Mouse (Mus musculus) natural killer cell, adult 2 months (primary cell): ENCODE measurements around the gene Mmrn1.
"Not testable (repeated sequence)": the region's sequence is repeated elsewhere in the genome, so short reads cannot be mapped to it uniquely, and the experiment has no call there.

Experiments
- DNase-seq, 2 experiments: peaks; one replicate each; pipeline ENCODE4 v3.0.0; 2022; ENCODE audit warnings: low spot score in 2 of 2

The Mmrn1 gene

DNA sequence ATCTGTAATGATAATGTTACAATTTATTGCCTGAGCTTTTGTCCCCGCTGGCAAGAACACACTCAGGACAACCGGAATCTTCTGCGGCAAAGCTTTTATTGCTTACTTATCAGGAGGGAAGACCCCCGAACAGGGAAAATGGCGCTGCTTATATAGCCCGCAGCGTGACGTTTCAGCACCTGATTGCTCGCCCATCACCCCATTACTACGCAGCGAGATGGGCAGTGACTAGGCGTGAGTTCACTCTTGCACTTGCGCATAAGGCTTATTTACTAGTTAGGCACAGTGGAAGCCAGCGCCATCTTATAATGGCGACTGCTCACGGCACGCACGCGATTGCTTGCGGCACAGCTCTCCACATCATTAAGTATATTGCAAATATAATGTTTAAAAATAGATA is at the start of gene Mmrn1:
Gene Mmrn1, plus strand, starts transcription at position 301 of the 400 bp plus-strand sequence.
- DNase-seq = not testable (repeated sequence)

DNA sequence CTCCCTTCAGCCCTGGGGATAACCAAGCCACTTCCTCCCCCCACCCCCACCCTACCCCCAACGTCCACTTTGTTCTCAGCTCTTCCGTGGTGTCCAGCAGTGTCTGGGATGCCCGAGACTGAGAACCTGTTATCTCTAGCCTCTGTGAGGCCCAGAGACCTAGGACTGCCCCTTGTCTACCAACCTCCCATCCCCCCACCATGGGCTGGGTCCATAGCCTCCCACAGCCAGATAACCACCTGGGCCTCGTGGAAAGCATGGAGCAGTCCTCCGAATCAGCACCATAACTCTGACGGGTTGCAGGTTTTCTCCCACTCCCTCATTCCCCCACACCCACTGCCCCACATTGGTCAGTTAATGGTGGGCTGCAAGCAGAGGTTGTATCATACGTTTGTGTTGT is 44.4 kb upstream of the Mmrn1 start:
- no peak for DNase-seq

DNA sequence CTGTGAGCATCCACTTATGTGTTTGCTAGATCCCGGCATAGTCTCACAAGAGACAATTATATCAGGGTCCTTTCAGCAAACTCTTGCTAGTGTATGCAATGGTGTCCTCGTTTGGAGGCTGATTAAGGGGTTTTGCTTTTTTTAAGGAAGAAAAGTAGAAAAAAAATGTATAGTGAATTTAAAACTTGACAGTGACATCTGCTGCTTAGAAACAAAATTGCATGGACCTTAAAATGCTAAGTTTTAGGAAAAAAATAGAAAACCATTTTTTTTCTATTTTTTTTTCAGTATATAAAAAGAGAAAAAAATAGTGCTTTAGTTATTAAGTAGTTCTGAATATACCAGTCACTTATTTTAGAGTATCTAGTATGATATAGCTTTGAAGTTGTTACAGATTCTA is 43.2 kb upstream of the Mmrn1 start:
- DNase-seq = no peak

DNA sequence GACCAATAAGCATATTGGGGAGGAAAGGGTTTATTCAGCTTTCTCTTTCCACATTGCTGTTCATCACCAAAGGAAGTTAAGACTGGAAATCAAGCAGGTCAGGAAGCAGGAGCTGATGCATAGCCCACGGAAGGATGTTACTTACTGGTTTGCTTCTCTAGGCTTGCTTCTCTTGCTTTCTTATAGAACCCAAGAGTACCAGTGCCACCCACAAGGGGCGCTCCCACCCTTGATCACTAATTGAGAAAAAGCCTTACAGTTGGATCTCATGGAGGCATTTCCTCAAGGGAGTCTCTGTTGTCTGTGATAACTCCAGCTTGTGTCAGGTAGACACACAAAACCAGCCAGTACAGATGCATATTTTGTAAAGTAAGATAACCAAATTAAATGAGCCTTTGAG is 17.5 kb upstream of the Mmrn1 start:
- no peak for DNase-seq

DNA sequence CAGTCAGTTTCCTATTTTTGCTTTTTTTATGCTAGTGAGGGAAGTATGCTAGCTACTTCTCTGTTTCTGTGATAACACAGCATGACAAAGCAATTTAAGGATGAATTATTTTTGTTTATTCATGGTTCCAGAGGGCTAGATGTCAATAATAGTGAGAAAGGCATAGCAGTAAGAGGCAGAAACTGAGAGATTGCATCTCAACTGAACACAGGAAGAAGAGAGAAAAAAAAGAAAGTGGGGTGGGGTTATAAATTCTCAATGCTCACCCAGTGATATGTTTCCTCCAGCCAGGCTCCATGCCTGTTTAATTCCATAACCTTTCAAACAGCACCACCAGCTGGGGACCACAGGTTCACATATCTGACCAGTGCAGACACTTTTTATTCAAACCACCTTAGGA is 6.6 kb downstream of the Mmrn1 start:
- no peak for DNase-seq

DNA sequence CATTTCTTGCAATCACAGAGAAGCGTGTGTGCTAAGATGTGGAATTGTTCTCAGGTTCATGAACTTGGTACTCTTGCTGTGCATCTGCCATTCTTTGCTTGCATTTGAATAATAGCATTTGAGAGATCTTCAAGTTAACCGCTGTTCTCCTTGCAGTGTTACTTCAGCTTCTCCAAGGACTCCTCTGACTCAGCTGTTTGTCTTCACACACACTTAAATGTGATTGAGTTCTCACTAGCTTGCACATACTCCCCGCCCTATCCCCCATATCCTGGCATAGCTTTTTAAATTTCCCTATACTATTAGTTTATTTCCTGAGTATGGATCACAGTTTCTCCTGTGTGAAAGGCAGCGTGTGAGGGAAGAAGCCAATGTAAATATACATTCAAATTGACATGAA is 10.1 kb downstream of the Mmrn1 start:
- no peak for DNase-seq

DNA sequence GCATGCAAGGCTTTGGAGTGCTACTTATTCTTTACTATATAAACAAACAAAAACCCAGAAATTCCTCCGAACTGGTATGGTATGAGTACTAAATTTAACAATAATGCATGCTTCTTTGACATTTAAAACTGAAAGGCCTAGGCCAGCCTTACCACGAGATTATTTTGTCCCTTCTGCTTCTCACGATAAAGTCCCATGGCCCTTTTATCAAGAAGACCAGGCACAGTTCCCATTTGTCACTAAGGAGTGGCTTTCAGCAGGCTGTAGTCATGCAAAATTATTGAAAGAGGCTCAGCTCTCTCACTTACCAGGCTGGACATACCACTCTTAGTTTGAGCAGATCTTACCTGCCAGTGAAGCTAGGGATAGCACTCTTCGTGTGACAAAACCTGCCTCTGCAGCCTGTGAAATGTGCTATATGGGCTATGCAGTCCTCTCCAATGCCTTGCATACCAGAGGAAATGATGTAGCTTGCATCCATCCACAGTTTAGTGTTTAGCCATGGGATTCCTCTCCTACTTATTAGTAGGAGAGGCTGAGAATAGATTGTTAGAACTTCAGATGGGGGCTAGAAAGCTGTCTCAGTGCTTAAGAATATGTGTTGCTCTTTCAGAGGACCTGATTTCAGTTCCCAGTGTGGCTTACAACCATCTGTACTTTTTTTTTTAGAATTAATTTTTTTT is 10.8 kb downstream of the Mmrn1 start:
- no peak for DNase-seq

DNA sequence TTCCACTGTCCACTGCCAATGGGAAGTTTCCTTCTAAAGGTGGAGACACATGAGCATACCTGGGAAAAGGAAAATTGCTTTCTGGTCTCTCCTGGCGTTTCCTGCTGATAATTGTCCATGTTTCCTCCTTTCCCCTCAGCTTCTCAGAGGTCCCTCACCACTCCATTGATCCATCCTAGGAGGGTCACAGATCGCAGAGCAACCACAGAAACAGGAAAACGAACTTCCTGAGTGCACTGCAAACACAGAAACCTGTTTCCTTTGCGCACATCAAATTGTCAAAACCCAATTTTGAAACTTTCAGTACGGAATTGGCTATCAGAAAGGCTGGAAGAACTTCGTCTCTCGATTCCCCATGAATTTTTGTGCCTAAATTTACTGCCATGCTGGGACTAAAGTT is 19.4 kb downstream of the Mmrn1 start:
- no peak for DNase-seq

DNA sequence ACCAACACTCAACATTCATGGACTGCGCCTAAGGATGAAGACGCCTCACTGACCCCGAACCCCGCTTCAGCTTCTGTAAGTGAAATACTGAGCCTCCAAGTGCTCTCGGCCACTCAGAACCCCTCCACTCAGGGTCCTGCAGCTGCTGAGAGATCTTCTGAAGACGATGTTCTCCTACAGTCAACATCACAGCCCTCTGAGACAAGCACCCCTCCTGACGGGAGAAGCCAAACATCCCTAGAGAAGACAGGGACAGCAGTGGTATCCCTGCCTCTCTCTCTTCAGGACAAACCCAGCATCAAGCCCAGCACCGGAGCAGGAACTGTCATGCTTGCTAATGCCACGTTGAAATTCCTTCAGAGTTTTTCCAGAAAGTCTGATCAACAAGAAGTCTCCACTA is 19.8 kb downstream of the Mmrn1 start:
- no peak for DNase-seq

DNA sequence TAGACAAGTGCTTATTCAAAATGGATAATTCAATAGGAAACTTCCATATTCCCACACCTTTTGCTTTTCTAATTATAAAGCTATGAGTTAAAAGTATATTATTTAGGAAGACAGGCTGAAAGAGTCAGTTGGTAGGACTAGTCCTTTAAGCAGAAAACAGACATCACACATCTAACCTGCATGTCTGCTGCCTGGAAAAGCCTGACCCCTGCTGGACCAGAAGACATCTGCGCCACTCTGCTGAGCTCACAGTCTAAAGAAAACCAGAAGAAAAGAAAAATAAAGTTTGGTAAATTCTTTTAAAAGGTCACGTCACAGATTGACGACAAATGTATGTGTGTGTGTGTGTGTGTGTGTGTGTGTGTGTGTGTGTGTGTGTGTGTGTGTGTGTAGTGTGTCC is 25.6 kb downstream of the Mmrn1 start:
- no peak for DNase-seq

DNA sequence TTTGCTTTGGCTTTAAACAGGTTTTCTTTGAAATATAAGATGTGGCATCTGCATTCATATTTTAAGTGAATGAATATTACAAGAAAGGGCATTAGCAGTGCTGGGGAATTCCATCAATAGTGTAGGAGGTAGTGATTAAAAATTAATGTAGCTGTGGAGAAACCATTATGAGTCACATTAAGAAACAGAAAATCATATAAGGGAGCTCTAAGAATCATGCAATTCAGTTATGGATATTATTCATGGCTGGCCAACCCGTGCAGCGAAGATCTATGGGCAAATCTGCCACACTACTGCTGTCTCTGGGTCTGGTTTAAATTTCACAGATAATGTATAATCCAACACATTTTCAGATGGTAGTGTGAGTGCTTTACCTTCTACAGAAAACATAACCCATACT is 36.5 kb downstream of the Mmrn1 start:
- DNase-seq = no peak

DNA sequence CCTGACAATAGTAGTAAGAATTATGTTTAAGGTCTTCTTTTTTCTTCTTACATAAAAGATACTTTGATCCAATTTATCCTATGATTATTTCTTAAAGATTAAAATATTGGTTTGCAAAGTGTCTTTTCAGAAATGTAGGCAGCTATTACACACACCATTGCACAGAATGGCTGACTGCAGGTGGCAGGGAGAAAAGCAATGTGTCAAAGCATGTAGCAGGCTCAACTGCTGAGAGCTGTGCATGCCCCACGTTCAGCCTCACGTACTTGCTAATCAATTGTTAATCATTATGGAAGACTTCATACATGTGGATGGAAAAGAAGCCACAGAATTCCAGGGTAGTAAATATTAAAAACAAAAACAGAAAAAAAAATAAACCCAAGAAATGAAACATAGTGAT is 37.1 kb downstream of the Mmrn1 start:
- no peak for DNase-seq

DNA sequence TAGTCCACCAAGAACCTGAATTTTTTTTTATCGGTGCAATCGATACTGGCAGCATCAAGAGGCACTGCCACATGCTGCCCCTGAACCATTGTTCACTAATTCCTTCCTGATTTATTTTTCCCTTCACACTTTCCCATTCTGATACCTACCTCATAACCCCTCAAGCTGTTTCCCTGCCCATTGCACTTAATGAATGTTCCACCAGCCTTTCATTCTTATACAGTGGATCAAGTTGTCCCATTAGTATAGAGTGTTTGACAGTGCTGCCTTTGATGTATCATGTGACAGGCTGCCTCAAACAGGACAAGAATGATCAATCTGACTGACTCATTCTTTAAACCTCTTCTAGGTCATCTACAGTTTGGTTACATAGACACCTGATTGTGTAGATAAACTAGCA is 37.9 kb downstream of the Mmrn1 start:
- no peak for DNase-seq

DNA sequence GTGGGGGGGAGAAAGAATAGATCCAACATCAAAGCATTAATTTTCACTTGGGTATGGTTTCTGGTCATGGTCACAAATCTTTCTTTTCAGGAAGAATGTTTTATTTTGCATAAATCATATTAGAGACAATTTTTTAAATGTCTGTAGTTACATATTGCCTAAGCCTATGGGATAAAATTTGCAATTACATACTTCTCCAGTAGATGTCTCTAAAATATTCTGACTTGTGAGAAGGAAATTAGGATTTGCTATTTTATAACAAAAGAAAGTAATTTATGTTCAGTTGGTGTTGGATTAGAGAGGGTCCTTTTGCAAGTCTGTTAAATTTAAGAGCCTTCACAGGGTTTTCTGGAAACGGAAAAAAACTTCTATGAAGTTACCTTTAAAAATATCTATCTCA is 39.0 kb downstream of the Mmrn1 start:
- DNase-seq = no peak

DNA sequence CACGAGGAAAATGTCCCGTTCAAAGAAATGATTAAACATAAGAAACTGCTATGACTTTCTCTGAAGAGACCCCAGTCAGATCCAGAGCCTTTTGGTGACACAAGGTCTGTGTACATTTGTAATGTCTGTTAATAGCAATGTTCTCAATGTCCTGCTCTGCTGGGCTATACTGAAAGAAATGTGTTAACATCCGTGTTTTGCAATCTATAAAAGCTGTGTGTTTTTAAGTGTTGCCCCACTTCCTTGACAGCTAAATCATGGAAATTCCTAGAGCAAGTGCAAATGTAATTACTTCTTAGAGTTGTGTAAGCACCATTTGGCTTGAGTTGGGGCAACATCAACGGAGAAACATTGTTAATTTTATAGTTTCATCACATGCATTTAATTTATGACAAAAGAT is 42.2 kb downstream of the Mmrn1 start:
- DNase-seq = no peak

DNA sequence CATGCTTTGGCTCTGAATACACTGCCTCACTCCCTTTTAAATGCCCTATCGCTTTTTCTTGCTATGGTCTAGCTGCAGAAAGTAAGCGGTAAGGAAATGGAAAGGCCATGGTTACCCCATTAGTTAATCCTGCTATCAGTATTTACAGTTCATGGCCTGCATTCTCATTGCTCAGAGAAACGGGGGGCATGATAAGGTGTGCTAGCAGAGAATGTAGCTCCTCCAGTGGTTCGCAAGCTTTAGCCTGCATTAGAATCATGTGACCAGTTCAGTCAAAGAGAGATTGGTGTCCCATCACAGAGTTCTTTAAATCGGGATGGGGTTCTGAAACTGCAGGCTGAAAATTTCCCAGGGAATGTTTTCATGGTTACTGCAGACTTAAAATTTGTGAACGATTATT is 44.6 kb downstream of the Mmrn1 start:
- no peak for DNase-seq

DNA sequence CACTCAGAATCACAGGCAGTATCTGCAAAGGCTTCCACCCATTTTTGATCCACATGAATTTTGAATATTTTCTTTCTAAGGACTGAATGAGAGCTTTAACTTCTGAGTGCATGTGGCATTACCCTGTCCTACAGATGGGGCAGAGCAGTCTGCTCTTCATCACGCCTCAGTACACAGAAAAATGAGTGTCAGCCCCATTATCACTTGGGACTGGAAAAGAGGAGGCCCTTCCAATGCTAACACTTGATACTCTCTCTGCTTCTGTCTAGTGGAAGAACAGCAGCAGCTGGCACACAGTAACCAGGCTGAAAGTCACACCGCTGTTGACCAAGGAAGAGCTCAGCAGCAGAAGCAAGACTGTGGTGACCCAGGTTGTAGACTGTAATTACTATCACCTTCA is 46.0 kb downstream of the Mmrn1 start:
- DNase-seq = no peak

DNA sequence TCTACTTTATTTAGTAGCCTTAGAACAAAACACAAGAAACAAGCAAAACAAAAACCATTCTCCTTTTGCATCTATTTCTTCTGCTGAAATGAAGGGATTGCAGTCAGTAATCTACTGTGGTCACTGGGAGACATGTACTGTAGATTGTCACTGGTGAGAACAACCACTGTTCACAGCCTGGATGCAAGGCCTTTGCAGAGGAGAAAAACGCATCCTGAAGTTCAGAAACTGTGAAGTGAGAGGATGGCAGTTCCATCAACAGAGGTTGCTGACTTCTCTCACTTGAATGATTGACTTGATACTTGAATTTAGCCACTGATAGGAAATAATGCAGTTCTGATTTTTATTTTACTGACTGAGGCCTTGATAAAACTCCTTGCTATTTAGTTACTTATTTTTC is 53.8 kb downstream of the Mmrn1 start:
- DNase-seq = no peak

DNA sequence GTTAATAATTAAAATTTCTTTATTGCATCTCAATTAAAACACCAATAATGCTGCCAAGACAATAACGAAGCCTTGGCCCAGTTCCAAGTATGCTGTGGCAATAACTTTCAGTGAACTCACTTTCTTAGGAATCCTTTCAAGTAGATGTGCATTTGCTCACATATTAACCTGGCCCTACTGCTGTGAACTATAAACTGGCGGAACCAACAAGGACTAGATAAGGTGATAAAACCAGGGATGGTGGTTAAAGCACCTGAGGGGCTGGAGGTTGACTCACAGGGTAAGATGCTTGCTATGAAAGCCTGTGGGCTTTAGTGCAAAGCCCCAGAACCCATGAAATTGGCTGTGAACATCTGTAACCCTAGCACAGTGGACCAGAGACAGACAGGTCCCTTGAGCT is 54.3 kb downstream of the Mmrn1 start:
- no peak for DNase-seq

DNA sequence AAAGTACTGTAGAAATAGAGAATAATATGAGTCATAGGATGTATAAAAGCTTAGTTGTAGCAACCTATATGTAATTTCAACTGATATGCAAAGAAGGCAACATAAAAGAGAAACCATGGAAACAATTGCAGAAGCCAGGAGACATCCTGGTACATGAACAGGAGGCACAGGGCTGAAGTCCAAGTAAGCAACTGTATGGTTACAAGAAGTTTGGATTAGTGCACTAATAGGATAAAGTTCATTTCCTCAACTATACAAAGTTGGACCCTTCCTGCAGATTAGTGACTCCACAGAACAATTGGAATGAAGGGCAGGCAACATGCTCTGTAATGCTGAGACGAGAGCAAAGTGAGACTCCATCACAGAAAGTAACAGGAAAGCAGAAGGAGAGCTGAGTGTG is 59.6 kb downstream of the Mmrn1 start:
- no peak for DNase-seq

DNA sequence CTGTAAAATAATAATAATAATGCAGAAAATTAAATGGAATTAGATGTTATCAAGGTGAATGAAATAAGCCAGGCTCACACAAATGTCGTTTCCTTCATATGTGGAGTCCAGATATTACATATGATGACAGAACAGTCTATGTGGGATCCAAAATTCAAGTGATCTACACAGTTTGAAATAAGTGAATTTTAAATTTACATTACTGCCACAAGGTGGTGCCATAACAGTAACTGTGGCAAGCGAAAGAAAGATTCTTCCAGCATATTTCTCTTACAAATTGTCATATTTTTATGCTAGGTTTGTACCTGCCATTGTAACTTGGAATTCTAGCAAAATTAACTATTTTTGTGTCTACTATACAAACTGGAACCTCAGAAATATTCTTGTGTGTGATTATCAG is 61.1 kb downstream of the Mmrn1 start:
- DNase-seq = no peak

DNA sequence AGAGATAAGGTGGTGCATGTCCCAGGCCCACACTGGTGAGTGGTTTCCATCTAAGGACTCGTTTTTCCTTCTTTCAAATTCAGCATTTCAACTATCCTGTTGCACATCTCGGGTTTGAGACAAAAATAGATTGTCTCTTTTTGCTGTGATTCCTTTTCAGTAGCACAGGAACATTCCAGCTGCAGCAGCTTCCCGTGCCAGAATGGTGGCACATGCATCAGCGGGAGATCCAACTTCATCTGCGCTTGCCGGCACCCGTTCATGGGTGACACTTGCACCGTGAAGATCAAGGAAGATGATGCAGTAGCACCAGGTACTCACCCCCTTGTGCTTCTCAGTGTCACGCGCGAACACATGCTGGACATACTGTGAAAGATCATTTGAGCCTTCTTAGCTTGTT is 62.1 kb downstream of the Mmrn1 start:
- no peak for DNase-seq

DNA sequence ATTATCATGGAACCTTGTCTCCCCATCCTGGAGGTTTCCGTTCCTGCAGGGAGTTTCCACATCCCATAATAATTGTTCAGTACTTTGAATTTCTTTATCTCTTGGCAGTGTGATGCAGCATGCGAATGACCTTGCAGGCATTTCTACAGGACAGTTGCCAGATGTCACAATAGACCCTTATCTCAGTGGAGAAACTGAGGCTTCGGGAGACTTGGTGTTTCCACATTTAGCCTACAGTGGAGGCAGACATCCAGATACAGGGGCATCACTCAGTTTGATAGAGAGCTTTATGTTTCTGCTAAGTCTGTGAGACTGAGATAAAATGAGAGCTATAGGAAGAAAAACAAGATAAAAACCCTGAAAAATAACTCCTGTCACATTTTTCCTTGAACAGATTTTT is 63.0 kb downstream of the Mmrn1 start:
- no peak for DNase-seq

DNA sequence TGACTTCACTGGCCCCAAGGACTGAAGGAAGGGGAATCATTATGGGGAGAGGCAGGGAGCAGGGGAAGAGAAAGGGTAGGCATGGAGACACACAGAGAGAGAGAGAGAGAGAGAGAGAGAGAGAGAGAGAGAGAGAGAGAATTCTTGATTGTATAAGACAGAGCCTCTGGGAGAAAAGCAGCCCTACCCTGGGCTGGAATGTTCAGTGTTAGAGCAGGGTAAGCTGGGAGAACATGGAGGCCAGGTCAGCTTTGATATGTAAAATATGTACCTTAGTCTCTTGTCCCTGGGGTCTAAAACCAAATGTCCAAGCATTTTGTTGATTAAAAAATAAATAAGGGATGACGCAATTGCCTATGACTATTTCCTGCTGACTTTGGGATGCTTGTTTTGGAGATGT is 67.6 kb downstream of the Mmrn1 start:
- no peak for DNase-seq
